Mouse (Mus musculus): ENCODE measurements around the gene Mmp3.
"Not testable (repeated sequence)": the region's sequence is repeated elsewhere in the genome, so short reads cannot be mapped to it uniquely, and the experiment has no call there.

Gene Mmp3

DNA sequence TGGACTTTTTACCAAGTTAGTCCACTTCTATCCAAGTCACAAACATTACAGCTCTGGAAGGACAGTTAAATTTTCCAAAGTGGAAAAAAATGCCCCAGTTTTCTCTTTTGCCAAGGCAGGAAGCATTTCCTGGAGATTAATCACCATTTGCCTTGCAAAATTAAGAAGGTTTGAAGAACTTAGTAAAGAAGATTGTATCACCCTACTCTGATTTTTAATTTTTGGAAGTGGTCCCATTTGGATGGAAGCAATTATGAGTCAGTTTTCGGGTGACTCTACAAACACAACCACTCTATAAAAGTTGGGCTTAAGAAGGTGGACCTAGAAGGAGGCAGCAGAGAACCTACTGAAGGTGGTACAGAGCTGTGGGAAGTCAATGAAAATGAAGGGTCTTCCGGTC is at the start of gene Mmp3:
Gene Mmp3, plus strand, starts transcription at position 301 of the 400 bp plus-strand sequence.
- in situ Hi-C loops (cut with MboI): no loop called here

DNA sequence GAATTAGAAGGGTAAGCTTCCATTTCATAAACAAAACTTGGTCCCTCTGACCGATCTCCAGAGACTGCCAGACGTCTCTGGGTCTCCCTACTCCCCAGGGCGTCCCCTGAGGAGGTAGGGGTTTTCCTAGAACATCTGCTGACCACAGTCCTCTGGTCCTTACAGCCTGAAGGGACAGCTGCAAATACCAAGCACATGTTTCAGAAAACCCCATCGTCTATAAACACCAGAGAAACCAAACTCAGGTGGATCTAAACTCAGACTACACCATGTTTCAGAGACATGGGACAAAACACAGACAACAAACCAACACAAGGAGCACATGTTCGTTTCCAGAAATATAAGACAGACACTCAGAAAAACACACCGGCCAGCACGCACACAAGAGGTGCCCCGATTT is 49.1 kb upstream of the Mmp3 start:
- in situ Hi-C loops (cut with MboI): not testable (repeated sequence)

DNA sequence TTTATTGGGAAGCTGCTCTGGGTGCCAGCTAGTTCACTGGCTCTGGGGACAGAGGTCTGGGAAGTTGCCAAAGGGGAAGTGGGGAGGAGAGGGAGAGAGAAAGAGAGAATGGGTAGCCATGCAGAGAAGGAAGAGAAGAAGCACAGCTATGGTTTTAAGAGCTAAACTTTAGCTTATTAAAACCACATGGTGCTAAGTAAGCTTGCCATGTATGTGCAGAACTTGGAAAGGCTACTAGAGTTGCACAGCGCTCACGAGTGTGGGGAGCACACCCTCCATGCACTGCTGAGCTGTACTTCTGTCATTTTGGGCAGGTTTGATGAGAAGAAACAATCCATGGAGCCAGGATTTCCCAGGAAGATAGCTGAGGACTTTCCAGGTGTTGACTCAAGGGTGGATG is 7.7 kb downstream of the Mmp3 start:
- in situ Hi-C loops (cut with MboI): no loop called here

DNA sequence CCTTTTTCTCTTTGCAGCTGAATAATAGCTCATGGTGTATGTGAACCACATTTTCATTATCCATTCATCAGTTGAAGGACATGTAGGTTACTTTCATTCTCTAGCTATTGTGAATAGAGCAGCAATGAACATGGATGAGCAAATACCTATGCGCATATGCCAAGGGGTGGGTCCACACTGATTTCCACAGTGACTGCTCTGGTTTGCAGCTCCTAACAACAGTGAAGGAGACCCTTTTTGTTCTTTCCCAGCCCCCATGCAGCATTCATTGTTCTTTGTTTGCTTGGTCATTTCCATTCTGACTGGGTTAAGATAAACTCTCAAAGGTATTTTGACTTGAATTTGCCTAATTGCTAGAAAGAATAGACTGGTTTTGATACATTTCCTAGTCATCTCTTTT is 24.6 kb downstream of the Mmp3 start:
- in situ Hi-C loops (cut with MboI): no loop called here

DNA sequence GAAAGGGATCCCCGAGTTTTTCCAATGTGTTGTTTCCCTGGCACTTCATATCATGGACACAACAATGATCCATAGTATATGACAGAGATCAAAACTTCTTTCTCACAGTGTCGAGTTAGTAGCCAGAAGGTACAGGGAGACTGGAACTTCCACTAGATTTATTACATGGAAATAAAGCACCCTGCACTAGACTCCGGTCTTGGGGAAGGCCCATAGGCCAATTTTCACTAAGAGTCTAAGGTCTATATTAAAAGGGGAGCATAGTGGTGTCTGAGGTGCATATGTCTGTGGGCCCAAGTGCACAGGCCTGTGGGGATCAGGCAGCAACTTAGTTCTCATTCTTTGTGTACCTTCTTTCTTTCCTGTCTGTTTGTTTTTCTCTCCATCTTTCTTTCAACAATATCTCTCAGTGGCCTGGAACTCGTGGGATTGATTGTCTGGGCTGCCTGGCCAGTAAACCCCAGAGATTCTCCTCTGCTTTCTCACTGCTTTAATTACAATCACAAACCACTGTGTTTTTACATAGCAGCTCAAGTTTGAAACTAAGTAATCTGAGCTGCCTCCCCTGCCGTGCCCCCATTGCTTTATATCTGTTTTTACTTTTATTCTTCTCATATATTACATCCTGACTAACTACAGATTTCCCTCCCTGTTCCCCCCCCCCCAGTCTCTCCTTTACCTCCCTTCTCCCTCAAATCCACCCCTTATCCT is 38.2 kb downstream of the Mmp3 start:
- in situ Hi-C loops (cut with MboI): no loop called here

DNA sequence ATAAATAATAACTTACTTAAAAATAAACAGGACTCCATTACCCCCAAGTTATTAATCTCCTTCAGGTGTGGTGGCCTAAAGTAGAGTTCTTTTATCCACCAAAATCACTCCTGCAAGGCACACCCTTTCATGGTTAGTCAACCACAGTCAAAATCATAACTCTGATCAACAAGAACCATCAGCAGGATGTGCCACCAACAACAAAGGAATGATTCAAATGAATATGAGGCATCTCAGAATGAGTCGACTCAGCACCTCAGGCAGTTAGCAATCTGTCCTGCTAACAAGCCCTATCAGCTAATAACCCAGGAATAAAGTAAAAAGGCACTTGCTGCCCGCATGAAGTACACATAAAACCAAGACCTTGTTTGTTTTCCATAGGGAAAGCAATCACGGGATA is 55.5 kb downstream of the Mmp3 start:
- in situ Hi-C loops (cut with MboI): no loop called here

DNA sequence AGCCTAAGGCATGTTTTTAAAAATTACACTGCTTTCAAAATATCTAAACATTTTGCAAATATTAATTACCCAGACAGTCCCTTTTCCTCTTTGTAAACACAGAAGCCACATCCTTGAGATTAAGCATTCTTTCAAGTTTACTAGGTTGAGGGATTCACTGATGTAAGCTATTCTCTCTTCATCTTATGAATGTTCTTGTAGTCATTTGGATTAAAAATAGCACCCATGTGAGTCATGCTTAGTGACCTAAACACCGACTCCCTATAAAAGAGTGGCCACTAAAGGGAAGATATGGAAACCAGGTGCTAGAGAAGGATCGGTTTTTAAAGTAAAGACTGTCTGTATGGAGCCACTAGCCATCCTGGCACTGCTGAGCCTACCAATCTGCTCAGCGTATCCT is 56.4 kb downstream of the Mmp3 start, which contains the start of gene Mmp10:
Gene Mmp10, plus strand, starts transcription at position 302 of the 400 bp plus-strand sequence.
- in situ Hi-C loops (cut with MboI): no loop called here

Measured in mature B cell (primary cell).